Mouse (Mus musculus) small intestine, adult 2 months (tissue): ENCODE data around the gene Magi1. TPM values are rescaled to one million over a fixed set of nuclear protein-coding genes. Genes with fewer than 3 reads are reported as not detected.

Experiments used
- H3K27ac ChIP-seq: fragments of 200-500 bp; 2 replicates; pipeline ENCODE4 v1.5.1; 2012; ENCODE audit warnings: low read depth, low read length, control low read depth, inconsistent platforms; ENCODE audit not compliant: insufficient read depth
- H3K27me3 ChIP-seq: fragments of 200-500 bp; 2 replicates; pipeline ENCODE4 v1.6.1; 2012; ENCODE audit warnings: mild to moderate bottlenecking, moderate library complexity, low read length, inconsistent platforms; ENCODE audit not compliant: control insufficient read depth, insufficient read depth
- H3K36me3 ChIP-seq: fragments of 200-500 bp; 2 replicates; pipeline ENCODE4 v1.6.1; 2012; ENCODE audit warnings: mild to moderate bottlenecking, low read length, control low read depth, inconsistent platforms; ENCODE audit not compliant: control insufficient read depth, insufficient read depth
- H3K4me1 ChIP-seq: fragments of 200-500 bp; 2 replicates; pipeline ENCODE4 v1.6.1; 2012; ENCODE audit warnings: low read length, inconsistent platforms, mixed read lengths; ENCODE audit not compliant: control insufficient read depth, insufficient read depth, insufficient read length
- H3K4me3 ChIP-seq: fragments of 200-500 bp; 2 replicates; pipeline ENCODE4 v1.5.1; 2012; ENCODE audit warnings: low read depth, mild to moderate bottlenecking, control low read depth, inconsistent platforms, low read length, moderate library complexity
- CTCF ChIP-seq: fragments of 200-500 bp; IDR thresholded peaks from 2 replicates; pipeline ENCODE4 v1.5.1; 2012; ENCODE audit warnings: low read depth, mild to moderate bottlenecking, control low read depth, inconsistent platforms, low read length, moderate library complexity, mixed read lengths; ENCODE audit not compliant: insufficient replicate concordance, insufficient read length; ENCODE audit errors: extremely low read depth
- POLR2A ChIP-seq: fragments of 200-500 bp; IDR thresholded peaks from 2 replicates; pipeline ENCODE4 v1.6.1; 2012; ENCODE audit warnings: low read depth, mild to moderate bottlenecking, control low read depth, inconsistent platforms, low read length, moderate library complexity
- WGBS: fragments of 180-500 bp; shearing (Covaris S2); methylation state at CpG from one replicate; pipeline ENCODE4 v1.1.7; 2018; 5-methylcytosine and 5-hydroxymethylcytosine counted together
- polyA plus RNA-seq: library from polyadenylated mRNA; depleted of rRNA; stranded (reverse); fragments of >200 nt; gene quantifications from 2 replicates; pipeline ENCODE4 v1.2.3, GENCODE M21; 2012

Gene Magi1
- polyA plus RNA-seq, 1 experiment = 7.0 TPM

- Histone ChIP-seq H3K27ac (no peak overlapping the region), H3K4me3 (no peak overlapping the region), H3K36me3 (peaks cover 14% of the 10 kb centered on the region), H3K27me3 (no peaks in the 10 kb centered on the region), H3K4me1 (no peaks in the 10 kb centered on the region)
- TF ChIP-seq POLR2A (no peak), CTCF (no peak)
- WGBS = 86% methylated on average over 6 of the region's 6 CpGs
Observed at GRCm38 (mm10) chr6:93743145-93743544, 540.6 kb downstream of the Magi1 start.

- H3K36me3 ChIP-seq = peaks cover 3% of the 10 kb centered on the region; the same call in 1 of the 2 replicates
- H3K27me3 ChIP-seq = no peaks in the 10 kb centered on the region
- TF ChIP-seq CTCF (no peak), POLR2A (no peak)
- WGBS = 89% methylated on average over 3 of the region's 3 CpGs
- H3K27ac ChIP-seq = no peak overlapping the region
- H3K4me3 ChIP-seq = no peak overlapping the region
- H3K4me1 ChIP-seq = no peaks in the 10 kb centered on the region
Observed at GRCm38 (mm10) chr6:93739786-93740185, 543.9 kb downstream of the Magi1 start.

GRCm38 (mm10) chr6:93737083-93737482 lies 546.6 kb downstream of the Magi1 start:
- no peak for TF ChIP-seq CTCF
- TF ChIP-seq POLR2A = no peak
- no peak overlapping the region for H3K4me3 ChIP-seq
- peaks cover 3% of the 10 kb centered on the region; the same call in 1 of the 2 replicates for H3K36me3 ChIP-seq
- no peak overlapping the region for H3K27ac ChIP-seq
- no peaks in the 10 kb centered on the region for H3K27me3 ChIP-seq
- H3K4me1 ChIP-seq = no peaks in the 10 kb centered on the region
- WGBS = 89% methylated on average over 1 of the region's 1 CpGs

GRCm38 (mm10) chr6:93736071-93736470 lies 547.6 kb downstream of the Magi1 start:
- Histone ChIP-seq H3K4me1 (no peaks in the 10 kb centered on the region), H3K36me3 (peaks cover under 1% of the 10 kb centered on the region; the same call in 1 of the 2 replicates), H3K4me3 (no peak overlapping the region), H3K27ac (no peak overlapping the region), H3K27me3 (no peaks in the 10 kb centered on the region)
- TF ChIP-seq CTCF = no peak
- TF ChIP-seq POLR2A = no peak
- WGBS = 92% methylated on average over 3 of the region's 3 CpGs

GRCm38 (mm10) chr6:93733800-93734199 lies 549.9 kb downstream of the Magi1 start:
- no peaks in the 10 kb centered on the region for H3K27me3 ChIP-seq
- H3K4me1 ChIP-seq = no peaks in the 10 kb centered on the region
- no peaks in the 10 kb centered on the region for H3K36me3 ChIP-seq
- no peak overlapping the region for H3K4me3 ChIP-seq
- H3K27ac ChIP-seq = no peak overlapping the region
- 89% methylated on average over 6 of the region's 6 CpGs for WGBS
- TF ChIP-seq POLR2A = no peak
- no peak for TF ChIP-seq CTCF

GRCm38 (mm10) chr6:93729702-93730101 lies 554.0 kb downstream of the Magi1 start:
- no peak overlapping the region for H3K4me3 ChIP-seq
- no peaks in the 10 kb centered on the region for H3K36me3 ChIP-seq
- H3K27me3 ChIP-seq = no peaks in the 10 kb centered on the region
- 81% methylated on average over 8 of the region's 8 CpGs for WGBS
- H3K27ac ChIP-seq = no peak overlapping the region
- H3K4me1 ChIP-seq = no peaks in the 10 kb centered on the region
- TF ChIP-seq POLR2A (no peak), CTCF (peak; percentile 26; the same call in 1 of the 2 replicates)

- Histone ChIP-seq H3K4me3 (no peak overlapping the region), H3K27me3 (no peaks in the 10 kb centered on the region), H3K27ac (no peak overlapping the region), H3K36me3 (no peaks in the 10 kb centered on the region), H3K4me1 (no peaks in the 10 kb centered on the region)
- TF ChIP-seq CTCF (no peak), POLR2A (no peak)
- WGBS = 92% methylated on average over 4 of the region's 4 CpGs
Observed at GRCm38 (mm10) chr6:93728791-93729190, 554.9 kb downstream of the Magi1 start.
